Mouse (Mus musculus) olfactory bulb, adult 2 months (tissue): ENCODE data around the gene Pde2a. TPM values are rescaled to one million over a fixed set of nuclear protein-coding genes. Genes with fewer than 3 reads are reported as not detected.

ENCODE experiments used
- H3K27ac ChIP-seq: fragments of 200-500 bp; 2 replicates; pipeline ENCODE4 v1.5.1; 2012; ENCODE audit warnings: low read depth, low read length; ENCODE audit not compliant: insufficient read depth
- H3K4me1 ChIP-seq: fragments of 200-500 bp; 2 replicates; pipeline ENCODE4 v1.6.1; 2012; ENCODE audit warnings: low read length; ENCODE audit not compliant: control insufficient read depth, insufficient read depth
- H3K4me3 ChIP-seq: fragments of 200-500 bp; 2 replicates; pipeline ENCODE4 v1.5.1; 2012; ENCODE audit warnings: mild to moderate bottlenecking, low read depth, low read length, moderate library complexity; ENCODE audit not compliant: insufficient read depth
- CTCF ChIP-seq: fragments of 200-500 bp; IDR thresholded peaks from 2 replicates; pipeline ENCODE4 v1.5.1; 2012; ENCODE audit warnings: low read depth, mild to moderate bottlenecking, low read length, moderate library complexity; ENCODE audit not compliant: insufficient read depth
- POLR2A ChIP-seq: fragments of 200-500 bp; IDR thresholded peaks from 2 replicates; pipeline ENCODE4 v1.6.1; 2012; ENCODE audit warnings: mild to moderate bottlenecking, low read depth, low read length, moderate library complexity; ENCODE audit not compliant: insufficient read depth
- WGBS: fragments of 180-500 bp; shearing (Covaris S2); methylation state at CpG from one replicate; pipeline ENCODE4 v1.1.7; 2018; 5-methylcytosine and 5-hydroxymethylcytosine counted together
- polyA plus RNA-seq: library from polyadenylated mRNA; stranded (reverse); fragments of >200 nt; gene quantifications from 2 replicates; pipeline ENCODE4 v1.2.4, GENCODE M21; 2012; ENCODE audit warnings: low replicate concordance; ENCODE audit not compliant: missing spikeins, insufficient read depth, insufficient read length

Gene Pde2a
- polyA plus RNA-seq: not detected in 2 replicates

GRCm38 (mm10) chr7:101421529-101421928 lies at the start of gene Pde2a:
TSS of gene Pde2a (plus strand) at chr7:101421691.
- peak within 1 kb of the TSS; percentile 58 for H3K4me3 ChIP-seq
- H3K27ac ChIP-seq: peak within 1 kb of the TSS; percentile 28
- TF ChIP-seq CTCF (no peak), POLR2A (peak; percentile 71; the same call in 1 of the 2 replicates)
- WGBS: 7% methylated on average over 6 of the region's 6 CpGs
- H3K4me1 ChIP-seq: peaks cover 55% of the 10 kb centered on the region

DNA sequence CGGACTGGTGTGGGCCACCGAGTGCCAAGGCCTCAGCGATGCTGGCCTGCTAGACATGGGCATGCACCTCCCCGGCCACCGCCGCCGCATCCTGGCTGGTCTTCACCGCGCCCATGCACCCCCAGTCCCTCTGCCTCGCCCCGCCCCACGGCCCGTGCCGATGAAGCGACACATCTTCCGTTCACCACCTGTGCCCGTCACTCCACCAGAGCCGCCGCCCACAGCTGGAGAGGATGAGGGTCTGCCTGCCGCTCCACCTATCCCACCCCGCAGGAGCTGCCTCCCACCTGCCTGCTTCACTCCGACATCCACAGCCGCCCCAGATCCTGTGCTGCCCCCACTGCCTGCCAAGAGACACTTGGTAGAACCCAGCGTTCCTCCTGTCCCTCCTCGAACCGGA lies 48.4 kb upstream of the Pde2a start:
- peaks cover 6% of the 10 kb centered on the region; the same call in 1 of the 2 replicates for H3K4me1 ChIP-seq
- WGBS: 92% methylated on average over 26 of the region's 26 CpGs
- TF ChIP-seq POLR2A: no peak
- no peak for TF ChIP-seq CTCF
- no peak overlapping the region for H3K4me3 ChIP-seq
- no peak overlapping the region for H3K27ac ChIP-seq

- no peak overlapping the region for H3K4me3 ChIP-seq
- TF ChIP-seq CTCF (no peak), POLR2A (no peak)
- peaks cover 8% of the 10 kb centered on the region for H3K4me1 ChIP-seq
- no peak overlapping the region; the same call in 1 of the 2 replicates for H3K27ac ChIP-seq
These were observed 47.3 kb upstream of the Pde2a start for GRCm38 (mm10) chr7:101374155-101374554.

GRCm38 (mm10) chr7:101376701-101377340 lies 44.7 kb upstream of the Pde2a start:
- peaks cover 8% of the 10 kb centered on the region for H3K4me1 ChIP-seq
- TF ChIP-seq POLR2A (no peak), CTCF (no peak)
- WGBS: 75% methylated on average over 10 of the region's 10 CpGs
- no peak overlapping the region for H3K4me3 ChIP-seq
- no peak overlapping the region for H3K27ac ChIP-seq

DNA sequence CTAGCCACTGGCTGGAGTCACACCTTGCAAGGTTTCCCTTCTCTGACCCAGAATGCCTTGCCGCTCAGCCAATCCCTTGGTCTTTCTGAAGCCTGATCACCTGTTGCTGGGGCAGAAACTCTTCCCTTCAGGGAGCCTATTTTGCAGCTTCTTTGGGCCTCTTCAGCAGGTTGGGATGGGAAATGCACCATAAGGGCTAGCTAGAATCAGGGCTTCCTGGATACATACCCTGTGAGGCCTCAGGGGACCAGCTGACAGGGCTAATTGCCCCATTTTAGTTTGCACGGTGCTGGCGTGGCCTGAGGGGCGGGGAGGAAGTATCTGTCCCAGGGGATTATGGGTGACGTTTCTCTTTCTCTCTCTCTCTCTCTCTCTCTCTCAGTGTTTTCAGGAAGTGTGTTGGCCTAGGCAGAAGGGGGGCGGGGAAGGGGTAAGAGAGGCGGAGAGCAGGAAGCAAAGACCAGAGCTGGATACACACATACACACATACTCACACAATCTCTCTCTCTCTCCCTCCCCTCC lies 43.7 kb upstream of the Pde2a start:
- TF ChIP-seq POLR2A (no peak), CTCF (no peak)
- WGBS: 43% methylated on average over 7 of the region's 7 CpGs
- peaks cover 14% of the 10 kb centered on the region for H3K4me1 ChIP-seq
- no peak overlapping the region for H3K4me3 ChIP-seq
- H3K27ac ChIP-seq: no peak overlapping the region

DNA sequence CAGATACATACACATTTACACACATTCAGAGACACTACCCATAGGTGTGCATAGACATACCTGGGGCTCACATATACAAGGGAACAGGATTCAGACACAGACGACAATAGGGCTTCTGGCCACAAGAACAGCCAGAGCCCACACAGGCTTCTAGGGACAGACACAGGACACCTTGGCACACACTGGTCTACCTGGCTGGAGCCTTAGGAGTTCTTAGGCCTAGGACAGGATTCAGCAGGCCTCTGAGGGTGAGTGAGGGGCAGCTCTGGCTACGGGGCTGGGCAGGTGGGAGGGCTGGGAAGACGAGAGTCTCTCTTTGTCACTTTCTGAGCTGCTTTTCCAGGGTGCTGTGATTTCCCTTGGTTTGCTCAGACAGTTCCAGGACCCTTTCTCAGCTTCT lies 43.2 kb upstream of the Pde2a start:
- H3K4me1 ChIP-seq: peaks cover 14% of the 10 kb centered on the region
- no peak overlapping the region for H3K27ac ChIP-seq
- WGBS: 74% methylated on average over 3 of the region's 3 CpGs
- TF ChIP-seq CTCF (no peak), POLR2A (no peak)
- no peak overlapping the region for H3K4me3 ChIP-seq

DNA sequence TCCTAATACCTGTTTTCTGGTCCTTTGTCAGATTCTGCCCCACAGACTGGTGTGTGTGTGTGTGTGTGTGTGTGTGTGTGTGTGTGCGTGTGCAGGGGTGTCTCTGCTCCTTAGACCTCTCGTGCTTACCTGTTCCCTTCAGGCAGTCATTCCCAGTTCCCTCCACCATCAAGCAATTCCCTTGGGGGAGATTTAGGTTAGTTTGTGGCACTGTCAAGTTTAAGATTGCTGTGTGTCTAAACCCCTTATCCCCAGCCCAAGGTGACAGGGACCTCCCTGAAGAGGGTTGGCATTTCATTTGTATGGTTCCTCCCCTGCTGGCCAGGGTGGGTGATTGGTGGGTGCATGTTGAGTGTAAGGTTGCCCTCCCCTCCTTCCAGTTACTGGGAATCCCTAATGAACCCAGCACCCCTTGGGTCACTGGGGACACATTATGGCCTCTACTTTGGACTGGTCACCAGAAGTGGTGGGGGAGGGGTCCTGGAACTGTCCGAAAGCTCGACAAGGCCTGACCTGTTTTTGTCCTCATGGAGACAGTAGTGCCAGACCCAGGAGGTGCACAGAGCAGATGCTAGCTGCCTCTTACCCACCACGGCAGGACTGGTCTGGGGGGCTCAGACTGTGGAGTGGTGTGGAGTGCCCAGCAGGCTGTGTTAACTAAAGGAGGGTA lies 42.6 kb upstream of the Pde2a start:
- Histone ChIP-seq H3K4me3 (no peak overlapping the region), H3K27ac (no peak overlapping the region), H3K4me1 (peaks cover 9% of the 10 kb centered on the region)
- TF ChIP-seq CTCF (no peak), POLR2A (no peak)
- 69% methylated on average over 5 of the region's 5 CpGs for WGBS

- no peak overlapping the region for H3K4me3 ChIP-seq
- 92% methylated on average over 2 of the region's 2 CpGs for WGBS
- H3K4me1 ChIP-seq: peaks cover 8% of the 10 kb centered on the region
- no peak overlapping the region for H3K27ac ChIP-seq
- TF ChIP-seq CTCF (no peak), POLR2A (no peak)
These were observed 41.8 kb upstream of the Pde2a start for GRCm38 (mm10) chr7:101379732-101380131.

GRCm38 (mm10) chr7:101381512-101381911 lies 40.0 kb upstream of the Pde2a start:
- 86% methylated on average over 6 of the region's 6 CpGs for WGBS
- no peak overlapping the region for H3K4me3 ChIP-seq
- TF ChIP-seq POLR2A (no peak), CTCF (no peak)
- peaks cover 11% of the 10 kb centered on the region for H3K4me1 ChIP-seq
- no peak overlapping the region for H3K27ac ChIP-seq
